Mouse (Mus musculus): Measurements from ENCODE around the gene Ufsp1. TPM values are rescaled to one million over a fixed set of nuclear protein-coding genes. Genes with fewer than 3 reads are reported as not detected.

Ufsp1 gene
- total RNA-seq, 2 experiments from 2014 or later: 8.8 to 10.0 TPM

GRCm38 (mm10) chr5:137293282-137293681, 1.1 kb upstream of the Ufsp1 start:
- intact Hi-C loops (cut with DNase I): loop anchor here (2.0 to 5.0 kb wide), 2 partner anchors 20 to 209 kb away; partner anchors contain the start of gene Pop7
- peak; percentile 74 to 75 for DNase-seq

GRCm38 (mm10) chr5:137294744-137295093, 290 bp downstream of the Ufsp1 start:
- intact Hi-C loops (cut with DNase I): loop anchor here (5.0 kb wide), 1 partner anchor 208 kb away; the partner anchor contains the start of gene Pop7
- no peak for DNase-seq

- intact Hi-C loops (cut with DNase I): no loop called here
- DNase-seq: no peak
These were observed 867 bp downstream of the Ufsp1 start for GRCm38 (mm10) chr5:137295296-137295695.

GRCm38 (mm10) chr5:137295712-137296111, 1.3 kb downstream of the Ufsp1 start:
- DNase-seq: no peak

GRCm38 (mm10) chr5:137297126-137297525, 2.7 kb downstream of the Ufsp1 start:
- intact Hi-C loops (cut with DNase I): no loop called here

More at GRCm38 (mm10) chr5:137295712-137296111, 1.3 kb downstream of the Ufsp1 start:
- intact Hi-C loops (cut with DNase I): no loop called here

GRCm38 (mm10) chr5:137299240-137299639, 4.8 kb downstream of the Ufsp1 start:
- intact Hi-C loops (cut with DNase I): no loop called here
- DNase-seq: no peak

More at GRCm38 (mm10) chr5:137297126-137297525, 2.7 kb downstream of the Ufsp1 start:
- no peak for DNase-seq

GRCm38 (mm10) chr5:137301253-137301652, 6.8 kb downstream of the Ufsp1 start:
- DNase-seq: no peak

GRCm38 (mm10) chr5:137303609-137304008, 9.2 kb downstream of the Ufsp1 start:
- intact Hi-C loops (cut with DNase I): no loop called here
- no peak for DNase-seq

More at GRCm38 (mm10) chr5:137301253-137301652, 6.8 kb downstream of the Ufsp1 start:
- intact Hi-C loops (cut with DNase I): no loop called here

GRCm38 (mm10) chr5:137304165-137304564, 9.7 kb downstream of the Ufsp1 start:
- intact Hi-C loops (cut with DNase I): no loop called here
- no peak for DNase-seq

GRCm38 (mm10) chr5:137304816-137305215, 10.4 kb downstream of the Ufsp1 start:
- intact Hi-C loops (cut with DNase I): no loop called here

GRCm38 (mm10) chr5:137305822-137306221, 11.4 kb downstream of the Ufsp1 start:
- intact Hi-C loops (cut with DNase I): no loop called here
- DNase-seq: no peak

More at GRCm38 (mm10) chr5:137304816-137305215, 10.4 kb downstream of the Ufsp1 start:
- no peak for DNase-seq

GRCm38 (mm10) chr5:137306439-137307005, 12.1 kb downstream of the Ufsp1 start:
- DNase-seq: no peak
- intact Hi-C loops (cut with DNase I): no loop called here

GRCm38 (mm10) chr5:137307071-137307912, 12.9 kb downstream of the Ufsp1 start, which contains the start of gene Srrt:
TSS of gene Srrt (minus strand) at chr5:137307674.
- DNase-seq: peak; percentile 94 to 95
- intact Hi-C loops (cut with DNase I): no loop called here

- intact Hi-C loops (cut with DNase I): no loop called here
- no peak for DNase-seq
These were observed 13.9 kb downstream of the Ufsp1 start for GRCm38 (mm10) chr5:137308356-137308755.

- intact Hi-C loops (cut with DNase I): loop anchor here (2.0 to 10.0 kb wide), 2 partner anchors 21 to 61 kb away; no protein-coding TSS in a partner anchor
- DNase-seq: no peak
These were observed 19.2 kb downstream of the Ufsp1 start for GRCm38 (mm10) chr5:137313466-137314192.

- intact Hi-C loops (cut with DNase I): loop anchor here (10.0 kb wide), 1 partner anchor 60 kb away; no protein-coding TSS in a partner anchor
These were observed 20.0 kb downstream of the Ufsp1 start, which contains the start of gene Trip6 for GRCm38 (mm10) chr5:137314193-137315083. TSS of gene Trip6 (minus strand) at chr5:137314404.

GRCm38 (mm10) chr5:137315084-137315903, 20.9 kb downstream of the Ufsp1 start:
- intact Hi-C loops (cut with DNase I): loop anchor here (10.0 kb wide), 1 partner anchor 60 kb away; no protein-coding TSS in a partner anchor
- peak in 1 of 2 experiments; percentile 47 for DNase-seq

More at GRCm38 (mm10) chr5:137314193-137315083, 20.0 kb downstream of the Ufsp1 start, which contains the start of gene Trip6:
- peak; percentile 91 to 93 for DNase-seq

- intact Hi-C loops (cut with DNase I): loop anchor here (10.0 kb wide), 1 partner anchor 57 kb away; no protein-coding TSS in a partner anchor
- no peak for DNase-seq
These were observed 22.9 kb downstream of the Ufsp1 start for GRCm38 (mm10) chr5:137317361-137317760.
